Mouse (Mus musculus) pancreas, adult 10 weeks (tissue): ENCODE measurements around the gene Gm7942. TPM values are rescaled to one million over a fixed set of nuclear protein-coding genes. Genes with fewer than 3 reads are reported as not detected.

Source experiments
- polyA plus RNA-seq: library from polyadenylated mRNA; stranded (reverse); fragments of 350-450 nt; fragmentation: Illumina TruSeq; extraction: RNeasy Lipid Tissue Mini Kit (QIAGEN cat#74804); gene quantifications from one replicate; pipeline ENCODE4 v1.2.3, GENCODE M21; 2015; ENCODE audit warnings: low read depth, low replicate concordance; ENCODE audit not compliant: insufficient read depth

The Gm7942 gene
- polyA plus RNA-seq = not detected

GRCm38 (mm10) chr5:95106638-95107037 is at the start of gene Gm7942:
Gm7942 (plus strand) TSS chr5:95106938.

Other genes with a start within 250 kb of the Gm7942 start
- not detected for gene Gm3183, start 241.5 kb upstream of the Gm7942 start, polyA plus RNA-seq
- not detected for gene Gm6367, start 118.3 kb upstream of the Gm7942 start, polyA plus RNA-seq
- not detected for gene Gm16513, start 75.7 kb downstream of the Gm7942 start, polyA plus RNA-seq
- gene Gm10424, start 165.8 kb downstream of the Gm7942 start, polyA plus RNA-seq = not detected
- not detected for gene Gm3259, start 199.0 kb downstream of the Gm7942 start, polyA plus RNA-seq